Mouse (Mus musculus) lung, postnatal 0 days (tissue): ENCODE measurements around the gene Cmtm8. TPM values are rescaled to one million over a fixed set of nuclear protein-coding genes. Genes with fewer than 3 reads are reported as not detected.
A peak's percentile ranks its signal among the peaks of the same experiment; 100 is the strongest.

Experiments used
- ATAC-seq: fragments of 200-750 bp; cut with Nextera tagmentation; 2 replicates; pipeline ENCODE4 v1.8.0; 2017; ENCODE audit warnings: moderate library complexity
- DNase-seq: peaks from one replicate; pipeline ENCODE4 v3.0.0-alpha.2; 2016; ENCODE audit warnings: low spot score
- H3K27ac ChIP-seq: fragments of 300-500 bp; sonication (generic); 2 replicates; pipeline ENCODE4 v1.5.1; 2014; ENCODE audit warnings: antibody characterized with exemption, mild to moderate bottlenecking, low read length, mixed read lengths
- H3K27me3 ChIP-seq: fragments of 300-500 bp; sonication (generic); replicated peaks from 2 replicates; pipeline ENCODE4 v1.6.1; 2014; ENCODE audit warnings: low read length, mixed read lengths; ENCODE audit not compliant: insufficient read depth
- H3K36me3 ChIP-seq: fragments of 300-500 bp; sonication (generic); 2 replicates; pipeline ENCODE4 v1.6.1; 2014; ENCODE audit warnings: low read length, mixed read lengths; ENCODE audit not compliant: insufficient read depth
- H3K4me1 ChIP-seq: fragments of 300-500 bp; sonication (generic); 2 replicates; pipeline ENCODE4 v1.6.1; 2014; ENCODE audit warnings: antibody characterized with exemption, low read depth, low read length, mixed read lengths; ENCODE audit not compliant: insufficient read depth
- H3K4me2 ChIP-seq: fragments of 300-500 bp; sonication (generic); replicated peaks from 2 replicates; pipeline ENCODE4 v1.6.1; 2014; ENCODE audit warnings: low read depth, mild to moderate bottlenecking, low read length, moderate library complexity, mixed read lengths
- H3K4me3 ChIP-seq: fragments of 300-500 bp; sonication (generic); 2 replicates; pipeline ENCODE4 v1.5.1; 2014; ENCODE audit warnings: low read depth, low read length
- H3K9ac ChIP-seq: fragments of 300-500 bp; sonication (generic); replicated peaks from 2 replicates; pipeline ENCODE4 v1.6.1; 2014; ENCODE audit warnings: low read depth, mild to moderate bottlenecking
- H3K9me3 ChIP-seq: fragments of 300-500 bp; sonication (generic); 2 replicates; pipeline ENCODE4 v1.6.1; 2016; ENCODE audit warnings: low read length, mixed read lengths
- CTCF ChIP-seq: IDR thresholded peaks from 2 replicates; pipeline ENCODE4 v1.5.1; 2016; ENCODE audit warnings: antibody characterized with exemption, mild to moderate bottlenecking
- EP300 ChIP-seq: IDR thresholded peaks from 2 replicates; pipeline ENCODE4 v1.6.1; 2016; ENCODE audit warnings: antibody characterized with exemption, mild to moderate bottlenecking, control low read depth
- WGBS: fragments of 180-500 bp; shearing (Covaris S2); extraction: QIAGEN DNeasy Blood & Tissue Kit; methylation state at CpG from one replicate; pipeline ENCODE4 v1.1.7; 2014; 5-methylcytosine and 5-hydroxymethylcytosine counted together
- polyA plus RNA-seq: library from polyadenylated mRNA; unstranded; fragments of >200 nt; fragmentation: Nextera tagmentation; extraction: Ambion mirVana; gene quantifications from 2 replicates; pipeline ENCODE4 v1.2.1, GENCODE M21; 2015

The Cmtm8 gene
- polyA plus RNA-seq, 1 experiment from 2014 or later = 130 TPM

GRCm38 (mm10) chr9:114816121-114816520, 27.8 kb downstream of the Cmtm8 start:
- Histone ChIP-seq H3K4me1 (no peaks in the 10 kb centered on the region), H3K4me2 (no peak overlapping the region)

GRCm38 (mm10) chr9:114815315-114815714, 28.6 kb downstream of the Cmtm8 start:
- Histone ChIP-seq H3K4me2 (no peak overlapping the region), H3K4me1 (no peaks in the 10 kb centered on the region), H3K9me3 (no peaks in the 10 kb centered on the region), H3K27ac (no peak overlapping the region), H3K36me3 (no peaks in the 10 kb centered on the region), H3K9ac (no peak overlapping the region), H3K4me3 (no peak overlapping the region), H3K27me3 (no peaks in the 10 kb centered on the region)
- ATAC-seq (peak; percentile 82), DNase-seq (peak; percentile 81)
- WGBS = 50% methylated on average over 4 of the region's 4 CpGs
- no peak for TF ChIP-seq EP300
- peak; percentile 86 for TF ChIP-seq CTCF

More at GRCm38 (mm10) chr9:114816121-114816520, 27.8 kb downstream of the Cmtm8 start:
- ATAC-seq (no peak), DNase-seq (no peak)
- Histone ChIP-seq H3K4me3 (no peak overlapping the region), H3K9me3 (no peaks in the 10 kb centered on the region), H3K36me3 (no peaks in the 10 kb centered on the region), H3K27me3 (no peaks in the 10 kb centered on the region), H3K9ac (no peak overlapping the region), H3K27ac (0 out of 2 replicates have a peak overlapping the region, but pooled peaks have one; percentile 32)
- WGBS = 85% methylated on average over 7 of the region's 7 CpGs
- no peak for TF ChIP-seq EP300
- no peak for TF ChIP-seq CTCF

GRCm38 (mm10) chr9:114812001-114812400, 32.0 kb downstream of the Cmtm8 start:
- DNase-seq = no peak

GRCm38 (mm10) chr9:114810837-114811236, 33.1 kb downstream of the Cmtm8 start:
- Histone ChIP-seq H3K4me2 (no peak overlapping the region), H3K9me3 (no peaks in the 10 kb centered on the region), H3K36me3 (no peaks in the 10 kb centered on the region), H3K27me3 (no peaks in the 10 kb centered on the region), H3K9ac (no peak overlapping the region), H3K4me3 (no peak overlapping the region), H3K27ac (no peak overlapping the region), H3K4me1 (no peaks in the 10 kb centered on the region)
- ATAC-seq (no peak), DNase-seq (no peak)
- TF ChIP-seq EP300 (no peak), CTCF (no peak)
- 49% methylated on average over 11 of the region's 11 CpGs for WGBS

More at GRCm38 (mm10) chr9:114812001-114812400, 32.0 kb downstream of the Cmtm8 start:
- no peak overlapping the region for H3K27ac ChIP-seq
- ATAC-seq = no peak
- TF ChIP-seq CTCF (no peak), EP300 (no peak)
- no peaks in the 10 kb centered on the region for H3K27me3 ChIP-seq
- no peak overlapping the region for H3K4me3 ChIP-seq
- H3K36me3 ChIP-seq = no peaks in the 10 kb centered on the region
- H3K9ac ChIP-seq = no peak overlapping the region
- 78% methylated on average over 4 of the region's 4 CpGs for whole genome bisulfite sequencing
- H3K9me3 ChIP-seq = no peaks in the 10 kb centered on the region
- no peak overlapping the region for H3K4me2 ChIP-seq
- no peaks in the 10 kb centered on the region for H3K4me1 ChIP-seq

GRCm38 (mm10) chr9:114808671-114809070, 35.3 kb downstream of the Cmtm8 start:
- TF ChIP-seq EP300 (no peak), CTCF (peak; percentile 23; the same call in 1 of the 2 replicates)
- no peak overlapping the region for H3K4me3 ChIP-seq
- no peaks in the 10 kb centered on the region for H3K27me3 ChIP-seq
- no peak overlapping the region for H3K9ac ChIP-seq
- no peaks in the 10 kb centered on the region for H3K36me3 ChIP-seq
- no peak overlapping the region for H3K27ac ChIP-seq
- ATAC-seq (no peak), DNase-seq (no peak)
- H3K9me3 ChIP-seq = no peaks in the 10 kb centered on the region
- peaks cover 7% of the 10 kb centered on the region; the same call in 1 of the 2 replicates for H3K4me1 ChIP-seq
- H3K4me2 ChIP-seq = no peak overlapping the region
- 38% methylated on average over 5 of the region's 5 CpGs for WGBS

- ATAC-seq = no peak
These were observed 36.7 kb downstream of the Cmtm8 start for GRCm38 (mm10) chr9:114807261-114807660.

More at GRCm38 (mm10) chr9:114807261-114807660, 36.7 kb downstream of the Cmtm8 start:
- Histone ChIP-seq H3K27me3 (no peaks in the 10 kb centered on the region), H3K4me1 (peaks cover 7% of the 10 kb centered on the region; the same call in 1 of the 2 replicates), H3K9me3 (no peaks in the 10 kb centered on the region), H3K36me3 (no peaks in the 10 kb centered on the region), H3K4me2 (no peak overlapping the region), H3K27ac (no peak overlapping the region), H3K9ac (no peak overlapping the region), H3K4me3 (no peak overlapping the region)
- WGBS = 49% methylated on average over 8 of the region's 8 CpGs
- no peak for TF ChIP-seq EP300
- TF ChIP-seq CTCF = no peak
- no peak for DNase-seq
